Mouse (Mus musculus): Measurements from ENCODE around the gene Ube2v1.

Gene Ube2v1

GRCm38 (mm10) chr2:167593551-167594250 is 38.2 kb downstream of the Ube2v1 start:
- no peak for DNase-seq (ENCODE audit: low spot score in 2 of 2)

- peak in 1 of 2 experiments; percentile 41 for DNase-seq (ENCODE audit: low spot score in 2 of 2)
Measured at GRCm38 (mm10) chr2:167588774-167589577, 42.9 kb downstream of the Ube2v1 start.

- no peak for DNase-seq (ENCODE audit: low spot score in 2 of 2)
Measured at GRCm38 (mm10) chr2:167586976-167587375, 44.9 kb downstream of the Ube2v1 start.

- peak in 1 of 2 experiments; percentile 27 for DNase-seq (ENCODE audit: low spot score in 2 of 2)
Measured at GRCm38 (mm10) chr2:167586041-167586440, 45.9 kb downstream of the Ube2v1 start.

- DNase-seq (ENCODE audit: low spot score in 2 of 2) = no peak
Measured at GRCm38 (mm10) chr2:167585273-167585672, 46.6 kb downstream of the Ube2v1 start.

- DNase-seq (ENCODE audit: low spot score in 2 of 2) = no peak
Measured at GRCm38 (mm10) chr2:167583161-167583952, 48.5 kb downstream of the Ube2v1 start.

- DNase-seq (ENCODE audit: low spot score in 2 of 2) = no peak
Measured at GRCm38 (mm10) chr2:167578521-167578920, 53.4 kb downstream of the Ube2v1 start.

- no peak for DNase-seq (ENCODE audit: low spot score in 2 of 2)
Measured at GRCm38 (mm10) chr2:167577186-167577785, 54.6 kb downstream of the Ube2v1 start.

- no peak for DNase-seq (ENCODE audit: low spot score in 2 of 2)
Measured at GRCm38 (mm10) chr2:167576121-167576620, 55.7 kb downstream of the Ube2v1 start.

GRCm38 (mm10) chr2:167575581-167575980 is 56.3 kb downstream of the Ube2v1 start:
- DNase-seq (ENCODE audit: low spot score in 2 of 2) = no peak

- DNase-seq (ENCODE audit: low spot score in 2 of 2) = peak in 1 of 2 experiments; percentile 79
Measured at GRCm38 (mm10) chr2:167574814-167575213, 57.1 kb downstream of the Ube2v1 start.

GRCm38 (mm10) chr2:167571442-167572220 is 60.3 kb downstream of the Ube2v1 start:
- no peak for DNase-seq (ENCODE audit: low spot score in 2 of 2)

GRCm38 (mm10) chr2:167570815-167571214 is 61.1 kb downstream of the Ube2v1 start:
- DNase-seq (ENCODE audit: low spot score in 2 of 2) = no peak

GRCm38 (mm10) chr2:167569934-167570651 is 61.8 kb downstream of the Ube2v1 start:
- peak in 1 of 2 experiments; percentile 68 for DNase-seq (ENCODE audit: low spot score in 2 of 2)

- DNase-seq (ENCODE audit: low spot score in 2 of 2) = no peak
Measured at GRCm38 (mm10) chr2:167568112-167568511, 63.8 kb downstream of the Ube2v1 start.

- no peak for DNase-seq (ENCODE audit: low spot score in 2 of 2)
Measured at GRCm38 (mm10) chr2:167565682-167566081, 66.2 kb downstream of the Ube2v1 start.

GRCm38 (mm10) chr2:167565312-167565656 is 66.6 kb downstream of the Ube2v1 start:
- no peak for DNase-seq (ENCODE audit: low spot score in 2 of 2)

GRCm38 (mm10) chr2:167564551-167565311 is 67.2 kb downstream of the Ube2v1 start:
- no peak for DNase-seq (ENCODE audit: low spot score in 2 of 2)

GRCm38 (mm10) chr2:167563703-167564102 is 68.2 kb downstream of the Ube2v1 start:
- no peak for DNase-seq (ENCODE audit: low spot score in 2 of 2)

Data from urinary bladder, adult 18-20 months (tissue).